Mouse (Mus musculus) forelimb bud, embryonic 11.5 days (tissue): ENCODE measurements around the gene Atox1.

Source experiments
- DNase-seq: peaks from one replicate; pipeline ENCODE4 v3.0.0-alpha.2; 2012; ENCODE audit warnings: low read depth, low spot score

Gene Atox1

DNA sequence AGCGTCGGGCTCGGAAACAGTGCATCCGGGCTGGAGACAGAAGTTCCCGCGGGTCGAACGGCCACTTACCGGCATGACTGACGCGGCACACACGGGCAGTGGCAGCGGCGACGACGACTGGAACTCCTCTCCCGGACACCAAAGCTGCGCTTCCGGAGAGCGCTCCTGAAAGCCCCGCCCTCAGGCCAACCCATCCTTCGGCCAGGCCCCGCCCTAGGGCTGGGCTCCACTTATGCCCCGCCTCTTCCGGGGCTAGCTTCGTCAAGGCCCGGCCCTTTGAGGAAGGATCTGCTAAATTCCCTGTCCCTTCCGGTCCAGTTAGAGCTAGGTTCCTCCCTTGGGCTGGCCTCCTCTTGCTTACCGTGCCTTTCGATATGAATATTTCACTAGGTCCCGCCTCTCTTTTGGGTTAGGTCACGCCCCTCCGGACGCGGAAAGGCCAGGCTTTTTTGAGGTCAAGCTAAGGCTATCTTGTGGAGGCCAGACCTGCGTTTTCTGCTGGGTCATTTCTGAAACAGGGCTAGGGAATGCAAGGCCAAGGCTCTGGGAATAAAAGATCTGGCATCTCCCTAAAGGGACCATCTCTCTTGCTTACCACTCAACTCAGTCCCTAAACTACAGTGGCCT lies at the start of gene Atox1:
Gene Atox1, minus strand, starts transcription at position 221 of the 627 bp plus-strand sequence.
- DNase-seq: peak; percentile 94

DNA sequence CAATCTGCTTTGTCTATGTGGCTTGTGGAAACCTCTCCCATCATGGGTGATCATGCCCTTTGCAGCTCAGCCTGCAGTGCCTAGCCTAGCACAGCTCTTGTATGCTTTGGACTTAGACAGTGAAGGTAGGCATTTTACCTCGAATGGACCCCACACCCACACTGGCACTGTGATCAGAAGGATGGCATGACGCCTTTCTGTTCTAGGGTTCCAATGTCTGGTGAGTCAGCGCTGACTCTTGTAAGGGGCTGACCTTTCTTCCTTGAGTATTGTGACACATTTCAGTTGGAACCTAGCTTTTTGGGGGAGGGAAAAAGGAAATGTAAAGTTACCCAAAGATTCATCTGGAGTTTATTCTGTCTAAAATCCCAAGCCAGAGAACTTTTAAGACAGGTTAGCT lies 44.4 kb upstream of the Atox1 start:
- no peak for DNase-seq

DNA sequence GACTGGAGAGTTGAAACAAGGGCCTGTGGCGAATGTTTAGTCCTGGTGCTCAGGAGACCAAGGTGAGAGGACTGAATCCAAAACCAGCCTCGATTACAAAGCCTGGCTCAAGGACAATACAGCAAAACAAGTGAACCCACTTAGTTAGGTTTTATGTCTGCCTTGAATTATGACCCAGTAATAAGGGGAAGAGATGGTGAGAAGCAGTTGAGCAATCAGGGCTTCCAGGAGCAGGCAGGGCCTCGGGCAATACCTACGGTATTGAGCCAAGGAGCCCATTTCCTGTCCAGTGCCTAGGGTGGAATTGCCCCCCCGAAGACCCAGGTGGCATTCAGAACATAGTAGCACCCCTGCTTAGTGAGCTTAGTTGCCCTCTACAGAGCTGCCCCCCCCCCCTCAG lies 41.8 kb upstream of the Atox1 start:
- no peak for DNase-seq

DNA sequence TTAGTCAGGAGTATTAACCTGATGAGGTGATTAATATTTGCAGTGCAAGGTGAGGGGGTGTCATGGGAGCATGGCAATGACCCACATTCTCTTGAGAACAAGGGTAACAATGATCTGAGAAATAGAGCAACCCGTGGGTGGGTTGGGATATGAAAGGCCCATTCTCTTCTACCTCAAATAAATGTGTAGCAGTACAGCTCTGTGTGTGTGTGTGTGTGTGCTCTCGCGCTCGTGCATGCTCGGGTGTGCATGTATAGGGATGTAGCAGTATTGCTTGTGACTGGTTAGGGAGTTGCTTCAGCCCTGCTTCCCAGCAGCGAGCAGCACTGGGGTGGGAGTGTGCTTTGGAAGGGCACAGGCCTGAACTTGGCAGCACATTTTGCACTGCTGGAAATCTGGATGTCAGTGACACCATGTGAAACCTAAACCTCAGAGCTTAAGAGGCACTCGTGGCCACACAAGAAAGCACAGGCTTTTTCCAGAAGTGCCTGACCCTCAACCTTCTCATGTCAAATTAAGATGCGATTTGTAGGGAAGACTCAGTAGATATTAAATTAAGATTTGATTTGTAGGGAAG lies 41.0 kb upstream of the Atox1 start:
- no peak for DNase-seq

DNA sequence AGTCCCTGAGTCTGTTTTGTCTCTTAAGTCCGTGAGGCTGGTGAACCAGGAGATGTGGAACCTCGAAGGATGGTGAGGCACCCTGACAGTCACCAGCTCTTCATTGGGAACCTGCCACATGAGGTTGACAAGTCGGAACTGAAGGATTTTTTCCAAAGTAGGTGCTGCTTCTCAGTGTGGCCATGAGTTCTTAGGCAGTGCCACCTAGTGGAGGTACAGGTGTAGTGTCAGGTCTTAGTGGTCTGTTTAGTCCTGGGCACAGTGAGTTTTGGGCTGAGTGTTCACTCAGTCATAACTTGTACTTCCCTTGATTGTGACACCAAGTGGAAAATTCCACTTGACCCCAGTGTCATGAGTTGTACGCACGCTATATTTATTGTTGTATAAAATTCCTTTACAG lies 36.8 kb upstream of the Atox1 start:
- DNase-seq: peak; percentile 53

DNA sequence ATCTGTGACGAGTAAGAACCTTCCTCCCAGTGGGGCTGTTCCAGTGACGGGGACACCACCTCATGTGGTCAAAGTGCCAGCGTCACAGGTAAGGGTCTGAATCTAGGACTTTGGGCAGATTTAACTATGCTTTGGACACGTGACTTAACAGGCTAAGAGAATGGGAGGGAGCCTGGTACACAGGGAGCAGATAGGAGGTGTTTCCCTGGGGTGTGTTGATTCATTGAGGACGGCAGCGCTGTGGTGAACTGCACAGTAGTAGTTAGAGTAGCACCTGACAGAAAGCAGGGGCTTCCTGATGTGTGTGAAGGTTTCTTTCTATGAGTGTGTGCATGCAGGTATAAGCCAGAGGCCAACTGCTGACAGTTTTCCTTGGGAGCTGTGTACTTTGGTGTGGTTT lies 35.1 kb upstream of the Atox1 start:
- no peak for DNase-seq

DNA sequence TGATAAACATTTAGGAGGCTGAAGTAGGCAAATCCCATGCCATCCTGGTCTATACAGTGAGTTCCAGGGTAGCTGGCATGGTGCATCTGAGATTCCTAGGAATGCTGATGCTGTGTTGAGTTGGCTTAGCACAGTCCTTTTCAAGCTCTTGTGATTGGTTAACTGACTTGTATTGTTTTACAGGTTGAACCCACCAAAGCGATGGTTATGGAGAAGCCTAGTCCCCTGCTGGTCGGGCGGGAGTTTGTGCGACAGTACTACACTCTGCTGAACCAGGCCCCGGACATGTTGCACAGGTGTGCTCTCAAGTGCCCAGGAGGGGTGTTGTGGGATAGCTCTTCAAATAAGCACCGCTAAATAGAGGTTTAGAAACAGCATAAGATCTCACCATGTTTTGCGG lies 24.4 kb upstream of the Atox1 start:
- DNase-seq: no peak

DNA sequence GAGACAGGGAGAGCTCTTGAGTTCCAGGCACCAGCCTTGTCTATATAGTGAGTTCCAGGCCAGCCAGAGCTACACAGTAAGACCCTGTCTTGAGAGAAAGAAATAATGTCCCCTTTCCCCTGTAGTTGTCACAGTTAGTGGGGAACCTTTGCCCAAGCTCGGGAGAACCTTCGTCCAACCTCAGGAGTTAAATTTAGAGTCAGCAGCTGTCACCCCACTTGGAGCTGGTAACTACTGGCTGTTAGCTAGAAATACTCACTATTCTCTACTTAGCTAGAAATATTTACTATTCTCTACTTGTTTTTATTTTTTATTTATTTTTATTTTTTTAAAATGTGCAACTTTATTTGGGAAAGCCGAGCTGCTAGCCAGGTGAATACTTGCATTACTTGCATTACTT lies 12.2 kb upstream of the Atox1 start:
- DNase-seq: no peak

DNA sequence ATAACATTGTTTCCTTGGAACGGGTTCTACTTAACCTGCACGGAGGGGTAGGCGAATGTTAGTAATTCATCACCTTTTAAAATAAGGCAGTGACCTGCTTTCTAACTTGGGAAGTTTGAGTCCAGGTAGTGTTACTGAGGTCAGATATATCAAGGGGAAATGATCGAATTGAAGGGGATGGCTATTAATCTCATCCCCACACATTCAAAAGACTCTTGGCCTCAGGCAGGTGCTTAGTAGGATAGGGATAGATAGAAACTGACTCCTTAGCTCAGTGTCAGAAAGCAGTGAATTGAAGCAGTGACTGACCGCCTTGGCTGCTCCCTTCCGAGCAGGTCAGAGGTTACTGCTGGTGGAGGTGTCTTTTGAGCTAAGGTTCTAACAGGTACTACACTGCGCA lies 10.4 kb upstream of the Atox1 start:
- DNase-seq: no peak

DNA sequence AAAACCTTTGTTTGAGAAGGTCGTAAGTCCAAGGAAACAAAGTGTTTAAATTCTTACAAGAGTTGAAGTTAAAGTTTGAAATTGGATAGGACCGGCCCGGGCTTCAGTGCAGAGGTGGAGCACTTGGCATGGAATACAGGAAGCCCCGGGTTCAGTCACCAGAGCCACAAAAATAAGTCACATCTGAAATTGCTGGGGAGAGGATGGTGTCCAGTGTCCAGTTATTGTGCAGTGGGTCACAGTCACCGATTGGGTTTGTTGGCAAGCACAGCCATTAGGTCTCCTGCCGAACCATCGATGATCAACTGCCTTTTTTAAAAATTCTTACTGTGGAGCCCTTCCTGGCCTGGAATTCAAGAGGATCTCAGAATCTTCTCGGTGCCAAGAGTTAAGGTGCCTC lies 9.7 kb upstream of the Atox1 start:
- DNase-seq: no peak

DNA sequence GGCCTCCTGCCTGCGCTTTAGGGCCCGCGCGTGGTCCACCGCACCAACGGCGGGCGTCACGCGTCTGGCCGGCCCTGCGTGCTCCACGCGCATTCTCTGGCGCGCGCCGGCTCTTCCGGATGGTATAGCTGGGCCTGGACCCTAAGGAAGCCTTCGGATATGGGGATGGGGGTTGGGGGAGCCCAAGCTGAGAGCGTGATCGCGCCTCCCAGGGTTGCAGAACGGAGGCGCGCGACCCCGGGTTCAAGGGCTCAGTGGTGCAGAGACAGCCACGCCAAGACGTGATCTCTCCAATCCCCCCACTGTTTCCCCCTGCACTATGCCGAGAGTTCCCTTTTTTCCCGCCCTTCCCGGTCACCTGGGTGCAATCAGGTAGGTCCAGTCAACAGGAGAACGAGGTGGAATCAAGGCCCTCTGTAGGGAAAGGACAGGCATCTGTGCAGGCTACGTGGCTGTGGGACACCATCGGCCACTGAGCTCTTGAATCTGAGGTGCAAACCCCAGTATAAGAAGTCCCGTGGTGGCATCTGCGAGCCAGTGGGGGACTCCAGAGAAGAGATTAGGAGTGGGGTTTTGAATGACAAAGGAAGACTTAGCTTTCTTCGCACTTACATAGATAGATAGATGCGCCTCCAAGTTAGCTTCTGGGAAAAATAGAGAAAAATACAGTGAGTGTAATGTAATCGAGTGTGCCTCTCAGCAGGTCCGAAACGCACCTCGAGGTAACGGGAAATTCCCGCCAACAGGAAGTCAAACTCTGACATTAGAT lies 9.1 kb upstream of the Atox1 start:
- DNase-seq: peak; percentile 27

DNA sequence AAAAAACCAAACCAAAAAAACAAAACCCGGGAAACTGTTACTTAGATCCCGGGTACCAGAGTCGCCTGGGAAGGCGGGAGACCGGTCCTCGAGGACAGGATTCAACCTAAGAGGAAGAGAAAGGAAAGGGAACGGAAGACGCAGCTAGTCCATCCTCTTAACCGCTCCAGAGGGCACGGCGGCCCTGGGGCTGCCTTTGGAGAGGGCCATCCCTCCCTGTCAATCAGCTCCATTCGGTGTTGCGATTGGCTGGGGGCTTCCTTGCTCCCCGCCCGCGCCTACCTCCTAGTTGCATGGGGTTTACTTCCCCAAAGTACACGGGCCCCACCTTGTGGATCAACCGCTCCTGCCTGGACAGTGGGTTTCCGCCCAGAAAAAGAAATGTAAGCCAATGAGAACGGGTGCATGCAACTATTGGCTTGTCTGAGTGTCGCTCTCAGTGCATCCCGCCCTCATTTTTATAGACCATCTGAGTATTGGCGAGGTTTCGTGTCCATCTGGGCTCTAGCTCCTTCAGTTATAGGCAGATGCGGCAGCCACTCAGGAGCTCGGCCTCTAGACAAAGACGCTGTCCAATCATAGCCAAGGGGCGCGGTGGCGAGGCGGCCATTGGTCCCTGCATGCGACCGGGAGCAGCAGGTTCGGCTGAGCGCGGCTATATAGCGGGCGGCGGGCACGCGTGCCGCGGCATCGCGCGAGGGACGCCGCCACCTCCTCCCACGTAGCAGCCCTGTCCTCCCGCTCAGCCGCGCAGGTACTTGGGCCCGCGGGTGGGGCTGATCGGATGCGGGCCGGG lies 8.2 kb upstream of the Atox1 start, which contains the start of gene G3bp1:
Gene G3bp1, plus strand, starts transcription at position 638 of the 796 bp plus-strand sequence.
- DNase-seq: peak; percentile 99

DNA sequence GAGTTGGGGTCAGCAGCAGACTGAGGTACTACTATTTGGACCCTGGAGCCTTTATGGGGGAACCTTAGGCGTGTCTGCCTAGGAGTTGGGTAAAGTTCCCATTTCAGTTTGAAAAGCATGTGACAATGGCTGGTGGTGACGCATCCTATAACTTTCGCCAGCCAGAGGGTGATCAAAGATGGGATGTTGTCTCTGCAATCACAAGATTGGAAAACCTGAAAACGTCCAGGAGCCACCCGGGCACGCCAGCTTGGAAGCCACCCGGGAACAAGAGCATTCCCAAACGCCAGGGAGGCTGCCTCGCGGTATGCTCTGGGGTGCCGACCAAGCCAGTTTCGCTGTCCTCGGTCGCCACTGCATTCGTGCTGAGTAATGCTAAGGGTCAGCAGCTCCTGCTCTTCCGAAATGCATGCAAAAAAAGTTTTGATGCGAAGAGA lies 7.6 kb upstream of the Atox1 start:
- DNase-seq: no peak

DNA sequence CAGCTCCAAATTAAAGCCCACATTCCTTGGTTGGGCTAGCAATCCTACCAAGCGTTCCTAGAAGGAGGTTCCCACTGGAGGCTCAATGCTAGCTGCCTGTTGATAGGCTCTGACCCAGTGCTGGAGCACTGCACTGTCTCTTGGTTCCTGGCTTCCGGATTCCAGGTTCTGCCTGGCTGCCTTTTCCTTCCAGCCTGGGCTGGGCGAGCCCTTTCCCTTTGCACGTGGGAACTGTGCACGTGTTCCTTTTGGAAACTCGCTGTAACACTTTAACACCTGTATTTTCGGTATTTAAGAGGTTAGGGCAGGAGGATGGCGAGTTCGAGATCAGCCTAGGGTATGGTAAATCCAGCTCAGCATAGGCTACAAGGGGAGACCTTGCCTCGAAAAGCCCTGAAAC lies 7.0 kb upstream of the Atox1 start:
- DNase-seq: no peak

DNA sequence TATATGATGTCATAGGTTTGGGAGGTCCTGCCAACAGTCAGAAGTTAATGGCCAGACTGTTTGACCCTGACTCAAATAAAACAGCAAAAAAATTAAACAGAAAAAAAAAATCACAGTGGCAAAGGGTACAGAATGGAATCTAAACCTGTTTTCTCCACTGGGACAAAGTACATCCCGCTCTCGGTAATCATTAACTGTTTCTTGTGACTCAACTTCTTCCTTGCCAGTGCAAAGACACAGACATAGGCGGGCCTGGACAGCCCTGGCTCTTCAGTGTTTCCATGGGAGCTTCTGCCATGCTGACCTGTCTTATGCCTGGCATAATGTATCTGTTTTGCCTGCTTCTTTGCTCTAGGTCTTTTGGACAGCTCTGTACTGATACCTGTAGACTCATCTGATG lies 4.1 kb upstream of the Atox1 start:
- DNase-seq: no peak

DNA sequence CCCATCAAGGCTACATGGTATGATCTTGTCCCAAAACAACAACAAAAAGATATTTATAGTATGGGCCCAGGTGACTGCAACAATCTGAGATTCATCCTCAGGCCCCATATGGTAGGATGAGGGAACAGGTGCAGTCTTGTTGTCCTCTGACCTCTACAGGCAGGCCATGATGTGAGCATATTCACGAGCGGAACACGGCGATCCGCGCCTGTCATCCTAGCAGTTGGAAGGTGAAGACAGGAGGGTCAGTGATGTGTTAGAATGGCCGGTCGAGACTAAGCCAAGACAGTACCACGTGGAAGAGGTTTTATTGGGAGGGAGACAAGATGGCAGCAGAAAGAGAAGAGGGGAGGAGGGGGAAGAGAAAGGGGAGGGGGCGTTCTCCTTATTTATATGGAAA lies 3.7 kb upstream of the Atox1 start:
- DNase-seq: no peak

DNA sequence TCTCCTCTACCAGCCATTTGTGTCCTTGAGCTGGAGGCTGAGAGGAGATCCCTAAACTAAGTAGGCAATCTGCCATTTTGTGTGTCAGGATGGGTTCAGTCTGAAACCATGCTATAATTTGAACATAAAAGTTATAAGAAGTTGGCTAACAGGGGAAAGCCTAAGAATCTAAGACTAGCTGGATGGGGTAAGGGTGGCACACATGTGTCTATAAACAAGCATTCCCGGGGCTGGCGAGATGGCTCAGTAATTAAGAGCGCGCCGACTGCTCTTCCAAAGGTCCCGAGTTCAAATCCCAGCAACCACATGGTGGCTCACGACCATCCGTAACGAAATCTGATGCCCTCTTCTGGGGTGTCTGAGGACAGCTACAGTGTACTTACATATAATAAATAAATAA lies 1.1 kb upstream of the Atox1 start:
- no peak for DNase-seq

DNA sequence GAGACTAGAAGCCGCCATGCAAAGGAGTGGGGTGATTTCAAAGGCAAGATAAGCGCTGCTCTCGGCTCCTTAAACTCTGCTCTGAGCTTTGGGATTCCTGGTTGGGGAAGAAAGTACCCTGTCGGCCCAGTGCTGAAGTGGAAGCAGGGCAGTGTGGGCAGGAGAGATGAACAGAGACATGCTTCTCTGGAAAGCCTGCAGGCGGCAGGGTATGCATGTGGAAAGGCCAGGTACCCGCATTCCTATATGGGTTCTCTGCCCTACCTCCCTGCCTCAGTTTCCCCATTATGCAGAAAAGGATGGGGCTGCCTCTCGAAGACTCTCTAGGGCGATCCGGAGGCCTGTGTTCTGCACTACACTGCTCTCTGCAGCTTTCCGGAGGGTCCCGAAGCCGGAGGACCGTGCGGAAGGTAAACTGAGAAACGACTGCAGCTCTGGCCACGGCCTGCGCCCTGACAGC lies 450 bp downstream of the Atox1 start:
- DNase-seq: no peak

DNA sequence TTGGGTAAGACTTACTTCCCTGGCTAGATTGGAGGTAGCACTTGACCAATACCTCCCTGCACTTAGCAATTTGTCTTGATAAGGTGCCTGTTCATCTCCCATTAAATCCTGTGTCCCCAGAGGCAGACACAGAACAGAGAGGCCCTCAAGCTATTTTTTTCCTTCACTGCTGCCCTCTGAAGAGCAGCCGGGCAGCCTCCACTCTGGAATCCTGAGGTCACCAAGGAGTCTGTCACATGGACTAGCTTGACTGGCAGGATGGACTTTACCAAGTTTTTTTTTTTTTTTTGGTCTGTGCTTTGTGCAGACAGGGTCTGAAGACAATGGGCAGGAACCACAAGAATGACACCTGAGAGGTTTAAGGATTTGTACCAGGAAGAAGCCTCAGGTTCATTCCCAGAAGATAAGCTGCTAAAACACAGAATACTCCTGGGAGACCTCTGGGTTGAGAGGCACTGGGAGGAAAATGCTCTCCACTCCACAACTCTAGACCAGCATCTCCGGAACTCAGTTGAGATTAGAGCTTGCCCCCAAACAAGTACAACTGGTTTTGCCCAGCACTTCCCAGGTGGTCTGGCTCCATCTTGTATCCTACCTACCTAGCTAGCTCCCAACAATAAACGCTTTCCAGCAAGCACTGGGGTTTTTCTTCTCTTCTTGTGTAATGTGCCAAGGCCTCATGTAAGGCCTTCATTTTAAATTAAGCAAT lies 1.0 kb downstream of the Atox1 start:
- no peak for DNase-seq

DNA sequence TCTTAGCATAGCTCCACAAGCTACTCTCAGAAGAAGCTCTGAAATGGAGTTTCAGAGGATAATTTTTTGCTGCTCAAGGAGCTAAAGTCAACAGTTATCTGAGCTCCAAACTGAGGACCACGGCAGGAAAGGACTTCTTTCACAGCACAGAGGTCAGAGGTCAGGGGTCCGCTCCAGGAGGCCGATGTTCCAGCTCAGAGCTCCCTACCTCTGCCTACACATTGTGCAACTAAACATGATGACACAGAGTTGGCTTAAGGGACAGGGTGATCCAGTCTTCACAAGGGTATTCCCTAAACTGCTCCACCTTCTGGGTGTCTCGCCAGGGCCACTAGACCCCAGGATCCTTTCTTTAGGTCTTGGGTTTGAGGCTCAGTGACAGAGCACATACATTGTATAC lies 2.5 kb downstream of the Atox1 start:
- no peak for DNase-seq

DNA sequence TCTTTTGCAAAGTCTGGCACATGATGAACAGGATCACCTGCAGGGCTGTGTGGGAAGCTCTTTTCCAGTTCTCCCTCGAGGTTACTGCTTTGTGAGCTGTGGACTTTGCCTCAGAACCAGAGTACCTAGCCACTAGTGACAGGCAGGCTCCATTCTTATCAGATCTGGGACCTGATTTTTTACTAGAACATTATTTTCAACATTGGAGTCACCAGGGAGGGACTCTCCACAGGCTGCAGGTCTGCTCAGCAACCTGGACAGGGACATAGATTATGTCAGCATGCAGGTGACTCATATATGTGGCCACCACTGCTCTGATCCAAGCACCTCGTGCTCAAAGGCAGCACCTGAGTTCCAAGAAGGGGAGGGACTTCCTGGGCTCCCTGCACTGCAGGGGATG lies 5.9 kb downstream of the Atox1 start:
- no peak for DNase-seq

DNA sequence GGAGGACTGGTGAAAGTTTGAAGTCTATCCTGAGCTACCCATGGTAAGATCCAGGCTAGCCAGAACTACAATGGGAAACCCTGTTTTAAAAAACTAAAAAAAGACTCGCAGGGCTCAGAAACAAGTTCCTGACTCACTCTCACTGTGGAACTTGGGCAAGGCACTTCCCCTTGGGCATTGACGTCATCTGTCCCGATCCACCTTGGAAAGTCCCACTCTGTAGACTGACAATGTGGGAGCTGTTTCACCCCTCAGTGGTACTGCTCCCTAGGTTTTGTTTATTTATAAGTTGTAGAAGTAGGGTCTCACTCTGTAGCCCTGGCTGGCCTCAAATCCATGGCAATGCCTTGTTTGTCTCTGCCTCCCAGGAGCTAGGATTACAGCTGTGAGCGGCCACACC lies 7.4 kb downstream of the Atox1 start:
- DNase-seq: no peak
